Comparison of ENCODE assay signal across 8 mouse cellular contexts in the genomic region with DNA sequence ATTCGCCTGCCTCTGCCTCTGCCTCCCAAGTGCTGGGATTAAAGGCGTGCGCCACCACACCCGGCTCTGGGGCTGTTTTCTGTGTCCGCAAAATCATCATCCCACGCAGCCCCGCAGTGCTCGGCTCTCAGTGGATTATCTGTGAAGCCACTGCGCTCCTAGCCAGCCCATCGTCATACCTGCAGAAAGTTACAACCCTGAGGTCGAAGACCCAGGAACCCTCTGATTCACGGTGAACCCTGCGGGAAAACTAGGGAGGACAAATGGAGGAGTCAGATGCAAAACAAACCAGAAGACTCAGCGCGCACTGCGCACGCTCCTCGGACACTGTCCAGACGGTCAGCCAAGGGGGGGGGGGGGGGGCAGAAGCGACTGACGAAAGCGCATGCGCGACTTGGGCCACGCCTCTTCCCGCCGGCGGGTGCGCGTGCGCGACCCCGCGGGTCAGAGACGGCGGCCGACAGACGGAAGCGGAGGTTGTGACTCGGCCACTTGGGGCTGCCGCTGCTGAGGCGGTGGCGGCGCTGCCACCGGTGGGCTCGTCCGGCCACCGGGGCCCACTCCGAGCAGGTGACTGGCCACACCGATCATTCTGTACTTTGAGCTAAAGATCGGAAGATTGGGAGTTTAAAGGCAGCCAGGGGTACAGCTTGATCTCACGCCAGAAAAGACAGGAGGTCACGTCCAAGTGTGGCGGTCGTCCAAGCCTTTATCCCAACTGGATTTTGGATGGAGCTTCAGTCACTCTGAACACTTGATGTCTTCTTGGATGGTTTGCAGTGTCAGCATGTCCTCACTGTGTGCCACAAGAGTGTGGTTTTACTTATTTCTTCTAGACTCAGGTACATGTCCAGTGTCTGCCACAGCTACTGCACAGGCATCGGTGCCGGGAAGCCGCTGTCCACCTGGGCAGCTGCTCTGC. TPM values are rescaled to one million over a fixed set of nuclear protein-coding genes. Genes with fewer than 3 reads are reported as not detected.
DNase-seq lines count a peak whose midpoint lies in the region; ATAC-seq and TF ChIP-seq lines count a peak whose summit lies in the region.

A gene (minus strand): TSS at position 347 of the 922 bp plus-strand sequence.

- peak; percentile 92 for DNase-seq in Muller cell, postnatal 12 days (ENCODE audit: inconsistent ontology term)
- DNase-seq in cerebellum, adult 9-10 months = peak; percentile 88
- DNase-seq in layer of hippocampus, adult 8-10 months (ENCODE audit: low spot score in 2 of 2) = peak; percentile 40 to 66
- DNase-seq in ovary, adult 18-20 months (ENCODE audit: low spot score) = peak; percentile 73
- DNase-seq in thymus, adult 2 months = peak; percentile 68

- H3K4me3 ChIP-seq in lung, embryonic 15.5 days = peak within 1 kb of the TSS; percentile 85
- peak within 1 kb of the TSS; percentile 97 for H3K4me3 ChIP-seq in thymus, adult 2 months (ENCODE audit: control insufficient read depth, insufficient read depth, low read length)

- no peak for TF ChIP-seq CTCF in thymus, adult 2 months (IDR thresholded peaks at IDR 0.05; ENCODE audit: borderline replicate concordance, control insufficient read depth, extremely low read depth, insufficient read depth, low read length, poor library complexity)

- H3K9ac ChIP-seq in lung, embryonic 15.5 days = peak within 1 kb of the TSS; percentile 74

- H3K36me3 ChIP-seq in lung, embryonic 15.5 days = no peaks in the 10 kb centered on the region
- H3K36me3 ChIP-seq in thymus, adult 2 months (ENCODE audit: control insufficient read depth, insufficient read depth, low read length) = no peaks in the 10 kb centered on the region

- H3K4me2 ChIP-seq in lung, embryonic 15.5 days = peak within 1 kb of the TSS; percentile 65

- H3K4me1 ChIP-seq in lung, embryonic 15.5 days = peaks cover 7% of the 10 kb centered on the region
- peaks cover 2% of the 10 kb centered on the region; the same call in 1 of the 2 replicates for H3K4me1 ChIP-seq in thymus, adult 2 months (replicated peaks; ENCODE audit: control insufficient read depth, insufficient read depth, low read length)

- H3K27me3 ChIP-seq in lung, embryonic 15.5 days = no peaks in the 10 kb centered on the region
- H3K27me3 ChIP-seq in thymus, adult 2 months (ENCODE audit: control insufficient read depth, insufficient read depth, low read length) = no peaks in the 10 kb centered on the region

- peak within 1 kb of the TSS; percentile 87 for H3K27ac ChIP-seq in lung, embryonic 15.5 days
- no peak within 1 kb of the TSS for H3K27ac ChIP-seq in thymus, adult 2 months (ENCODE audit: control insufficient read depth, insufficient read depth, low read length)

- ATAC-seq in frontal cortex, adult (ENCODE audit: low TSS enrichment) = peak; percentile 70; the same call in 1 of the 2 replicates
- peak; percentile 81 to 82; a peak in 3 of 4 replicates for ATAC-seq in hematopoietic stem cell, adult 5-6 weeks (replicated peaks in 1 of 2; ENCODE audit: insufficient read depth in 1 of 2, low FRiP score in 2 of 2, low TSS enrichment in 1 of 2, low read depth in 1 of 2, poor library complexity in 2 of 2, severe bottlenecking in 2 of 2)
- ATAC-seq in lung, embryonic 15.5 days (ENCODE audit: borderline replicate concordance, extremely low read depth, low FRiP score, low TSS enrichment) = peak; percentile 87

- WGBS in lung, embryonic 15.5 days = under 1% methylated on average over 55 of the region's 58 CpGs
- WGBS in thymus, adult 2 months = under 1% methylated on average over 57 of the region's 58 CpGs

- peak; percentile 96 for TF ChIP-seq POLR2A in thymus, adult 2 months (IDR thresholded peaks at IDR 0.05; ENCODE audit: control insufficient read depth, extremely low read depth, insufficient read depth, low read length, poor library complexity)

- no peaks in the 10 kb centered on the region for H3K9me3 ChIP-seq in lung, embryonic 15.5 days

RNA-seq across cellular contexts. Expression of the gene that starts here (rescaled TPM):
- total RNA-seq in hematopoietic stem cell, adult 5-6 weeks (2017) = 5.0 and 9.0 TPM in 2 replicates
- total RNA-seq in layer of hippocampus, adult 8-10 months (2022) = 1 to 10 TPM; 4.9 to 8.7 (median 7.0) TPM
- 2.5 and 2.9 TPM in 2 replicates for polyA plus RNA-seq in lung, embryonic 15.5 days (2015; fragmentation: Nextera tagmentation; extraction: Ambion mirVana)
- 3.9 and 8.8 TPM in 2 replicates for polyA plus RNA-seq in thymus, adult 2 months (2012; rRNA removed)
